Mouse (Mus musculus) thymus, adult 2 months (tissue): ENCODE data around the gene Gjc1. TPM values are rescaled to one million over a fixed set of nuclear protein-coding genes. Genes with fewer than 3 reads are reported as not detected.

Source experiments
- DNase-seq: peaks from one replicate; pipeline ENCODE4 v3.0.0; 2021
- H3K27ac ChIP-seq: fragments of 200-500 bp; 2 replicates; pipeline ENCODE4 v1.5.1; 2012; ENCODE audit warnings: low read length, control low read depth; ENCODE audit not compliant: control insufficient read depth, insufficient read depth
- H3K27me3 ChIP-seq: fragments of 200-500 bp; 2 replicates; pipeline ENCODE4 v1.6.1; 2012; ENCODE audit warnings: mild to moderate bottlenecking, low read length, moderate library complexity, mixed read lengths; ENCODE audit not compliant: control insufficient read depth, insufficient read depth
- H3K36me3 ChIP-seq: fragments of 200-500 bp; 2 replicates; pipeline ENCODE4 v1.6.1; 2012; ENCODE audit warnings: mild to moderate bottlenecking, low read length, moderate library complexity; ENCODE audit not compliant: control insufficient read depth, insufficient read depth
- H3K4me1 ChIP-seq: fragments of 200-500 bp; replicated peaks from 2 replicates; pipeline ENCODE4 v1.6.1; 2012; ENCODE audit warnings: low read length; ENCODE audit not compliant: control insufficient read depth, insufficient read depth
- H3K4me3 ChIP-seq: fragments of 200-500 bp; 2 replicates; pipeline ENCODE4 v1.5.1; 2012; ENCODE audit warnings: mild to moderate bottlenecking, low read length, control low read depth, moderate library complexity; ENCODE audit not compliant: control insufficient read depth, insufficient read depth
- CTCF ChIP-seq: fragments of 200-500 bp; IDR thresholded peaks from 2 replicates; pipeline ENCODE4 v1.5.1; 2012; ENCODE audit warnings: mild to moderate bottlenecking, control low read depth, low read length, moderate library complexity, borderline replicate concordance; ENCODE audit not compliant: control insufficient read depth, poor library complexity, insufficient read depth; ENCODE audit errors: extremely low read depth
- POLR2A ChIP-seq: fragments of 200-500 bp; IDR thresholded peaks from 2 replicates; pipeline ENCODE4 v1.6.1; 2012; ENCODE audit warnings: mild to moderate bottlenecking, low read length, control low read depth, moderate library complexity; ENCODE audit not compliant: control insufficient read depth, poor library complexity, insufficient read depth; ENCODE audit errors: extremely low read depth
- WGBS: fragments of 180-500 bp; shearing (Covaris S2); methylation state at CpG from one replicate; pipeline ENCODE4 v1.1.7; 2018; 5-methylcytosine and 5-hydroxymethylcytosine counted together
- polyA plus RNA-seq: library from polyadenylated mRNA; depleted of rRNA; stranded (reverse); fragments of >200 nt; gene quantifications from 2 replicates; pipeline ENCODE4 v1.2.3, GENCODE M21; 2012

Gjc1 gene
- polyA plus RNA-seq, 1 experiment = 1.7 TPM

GRCm38 (mm10) chr11:102760805-102761308 lies 58.6 kb downstream of the Gjc1 start:
- H3K4me3 ChIP-seq = no peak overlapping the region
- WGBS = 67% methylated on average over 6 of the region's 6 CpGs
- H3K27ac ChIP-seq = no peak overlapping the region
- peaks cover 11% of the 10 kb centered on the region for H3K4me1 ChIP-seq
- no peak for DNase-seq
- peaks cover 12% of the 10 kb centered on the region for H3K27me3 ChIP-seq
- H3K36me3 ChIP-seq = no peaks in the 10 kb centered on the region
- no peak for TF ChIP-seq POLR2A
- TF ChIP-seq CTCF = no peak

- no peak for DNase-seq
- TF ChIP-seq CTCF (no peak), POLR2A (no peak)
- H3K4me1 ChIP-seq = peaks cover 29% of the 10 kb centered on the region
- H3K4me3 ChIP-seq = no peak overlapping the region
- H3K27ac ChIP-seq = no peak overlapping the region
- no peaks in the 10 kb centered on the region for H3K36me3 ChIP-seq
- peaks cover 12% of the 10 kb centered on the region for H3K27me3 ChIP-seq
- WGBS = 38% methylated on average over 2 of the region's 2 CpGs
These were observed 60.5 kb downstream of the Gjc1 start for GRCm38 (mm10) chr11:102758977-102759376.

GRCm38 (mm10) chr11:102755391-102755790 lies 64.1 kb downstream of the Gjc1 start:
- TF ChIP-seq CTCF = no peak
- no peak for TF ChIP-seq POLR2A
- no peak overlapping the region for H3K4me3 ChIP-seq
- no peaks in the 10 kb centered on the region for H3K27me3 ChIP-seq
- no peak for DNase-seq
- H3K4me1 ChIP-seq = peaks cover 29% of the 10 kb centered on the region
- H3K36me3 ChIP-seq = no peaks in the 10 kb centered on the region
- 86% methylated on average over 7 of the region's 7 CpGs for WGBS
- no peak overlapping the region for H3K27ac ChIP-seq

GRCm38 (mm10) chr11:102754416-102754815 lies 65.1 kb downstream of the Gjc1 start:
- H3K4me1 ChIP-seq = peaks cover 29% of the 10 kb centered on the region
- no peaks in the 10 kb centered on the region for H3K27me3 ChIP-seq
- TF ChIP-seq CTCF (no peak), POLR2A (no peak)
- peak overlapping the region; percentile 39 for H3K4me3 ChIP-seq
- DNase-seq = peak; percentile 38
- H3K27ac ChIP-seq = peak overlapping the region; percentile 55
- WGBS = 4% methylated on average over 4 of the region's 4 CpGs
- H3K36me3 ChIP-seq = no peaks in the 10 kb centered on the region

GRCm38 (mm10) chr11:102753591-102754324 lies 65.7 kb downstream of the Gjc1 start:
- peak; percentile 70 for DNase-seq
- TF ChIP-seq CTCF = no peak
- TF ChIP-seq POLR2A = 0 out of 2 replicates have a peak, but pooled peaks have one; percentile 33
- H3K36me3 ChIP-seq = no peaks in the 10 kb centered on the region
- peak overlapping the region; percentile 39 for H3K4me3 ChIP-seq
- no peaks in the 10 kb centered on the region for H3K27me3 ChIP-seq
- H3K4me1 ChIP-seq = peaks cover 29% of the 10 kb centered on the region
- peak overlapping the region; percentile 59 for H3K27ac ChIP-seq
- 13% methylated on average over 18 of the region's 18 CpGs for WGBS

- TF ChIP-seq POLR2A (no peak), CTCF (no peak)
- Histone ChIP-seq H3K4me3 (no peak overlapping the region), H3K4me1 (peaks cover 29% of the 10 kb centered on the region), H3K27ac (no peak overlapping the region), H3K27me3 (no peaks in the 10 kb centered on the region), H3K36me3 (no peaks in the 10 kb centered on the region)
- no peak for DNase-seq
- WGBS = 62% methylated on average over 13 of the region's 13 CpGs
These were observed 66.5 kb downstream of the Gjc1 start for GRCm38 (mm10) chr11:102752896-102753590.
